Mouse (Mus musculus) kidney, postnatal 0 days (tissue): ENCODE results near the gene Gm20388. TPM values are rescaled to one million over a fixed set of nuclear protein-coding genes. Genes with fewer than 3 reads are reported as not detected.

Experiments
- ATAC-seq: fragments of 200-750 bp; cut with Nextera tagmentation; replicated peaks from 2 replicates; pipeline ENCODE4 v1.8.0; 2017; ENCODE audit warnings: low read depth, moderate number of reproducible peaks, moderate TSS enrichment, moderate library complexity; ENCODE audit not compliant: low FRiP score
- DNase-seq: peaks from one replicate; pipeline ENCODE4 v3.0.0-alpha.2; 2016; ENCODE audit warnings: low spot score
- H3K27ac ChIP-seq: fragments of 300-500 bp; sonication (generic); 2 replicates; pipeline ENCODE4 v1.5.1; 2014; ENCODE audit warnings: mild to moderate bottlenecking
- H3K27me3 ChIP-seq: fragments of 300-500 bp; sonication (generic); 2 replicates; pipeline ENCODE4 v1.6.1; 2014; ENCODE audit warnings: low read length, mixed read lengths; ENCODE audit not compliant: insufficient read depth
- H3K36me3 ChIP-seq: fragments of 300-500 bp; sonication (generic); 2 replicates; pipeline ENCODE4 v1.6.1; 2014; ENCODE audit warnings: low read length, mixed read lengths; ENCODE audit not compliant: insufficient read depth
- H3K4me1 ChIP-seq: fragments of 300-500 bp; sonication (generic); replicated peaks from 2 replicates; pipeline ENCODE4 v1.6.1; 2014; ENCODE audit warnings: antibody characterized with exemption, low read length, mixed read lengths; ENCODE audit not compliant: insufficient read depth
- H3K4me2 ChIP-seq: fragments of 300-500 bp; sonication (generic); 2 replicates; pipeline ENCODE4 v1.6.1; 2014; ENCODE audit warnings: mild to moderate bottlenecking, low read length, moderate library complexity, mixed read lengths
- H3K4me3 ChIP-seq: fragments of 300-500 bp; sonication (generic); replicated peaks from 2 replicates; pipeline ENCODE4 v1.5.1; 2014; ENCODE audit warnings: low read depth, low read length
- H3K9ac ChIP-seq: fragments of 300-500 bp; sonication (generic); 2 replicates; pipeline ENCODE4 v1.6.1; 2014; ENCODE audit warnings: low read depth, low read length
- H3K9me3 ChIP-seq: fragments of 300-500 bp; sonication (generic); replicated peaks from 2 replicates; pipeline ENCODE4 v1.6.1; 2016; ENCODE audit warnings: low read length, inconsistent platforms, mixed read lengths
- CTCF ChIP-seq: IDR thresholded peaks from 2 replicates; pipeline ENCODE4 v1.5.1; 2016; ENCODE audit warnings: antibody characterized with exemption, low read depth, mild to moderate bottlenecking, moderate library complexity
- WGBS: fragments of 180-500 bp; shearing (Covaris S2); extraction: QIAGEN DNeasy Blood & Tissue Kit; methylation state at CpG from one replicate; pipeline ENCODE4 v1.1.7; 2014; 5-methylcytosine and 5-hydroxymethylcytosine counted together
- polyA plus RNA-seq: library from polyadenylated mRNA; unstranded; fragments of >200 nt; fragmentation: Nextera tagmentation; extraction: Ambion mirVana; gene quantifications from 2 replicates; pipeline ENCODE4 v1.2.1, GENCODE M21; 2015

The Gm20388 gene
- polyA plus RNA-seq, 1 experiment from 2014 or later = not detected

- H3K9me3 ChIP-seq = no peaks in the 10 kb centered on the region
- no peak for TF ChIP-seq CTCF
- H3K27ac ChIP-seq = no peak overlapping the region
- H3K4me3 ChIP-seq = no peak overlapping the region
- H3K9ac ChIP-seq = no peak overlapping the region
- H3K4me1 ChIP-seq = peaks cover 14% of the 10 kb centered on the region
- DNase-seq (no peak), ATAC-seq (no peak)
- H3K4me2 ChIP-seq = no peak overlapping the region
- no peaks in the 10 kb centered on the region for H3K36me3 ChIP-seq
- no peaks in the 10 kb centered on the region for H3K27me3 ChIP-seq
- WGBS = 79% methylated on average over 9 of the region's 9 CpGs
Measured at GRCm38 (mm10) chr8:122426145-122426544, 2515.5 kb downstream of the Gm20388 start.

- Histone ChIP-seq H3K9me3 (no peaks in the 10 kb centered on the region), H3K4me1 (peaks cover 25% of the 10 kb centered on the region), H3K4me3 (no peak overlapping the region), H3K27me3 (no peaks in the 10 kb centered on the region), H3K9ac (no peak overlapping the region), H3K27ac (no peak overlapping the region), H3K4me2 (no peak overlapping the region), H3K36me3 (no peaks in the 10 kb centered on the region)
- 86% methylated on average over 7 of the region's 7 CpGs for WGBS
- DNase-seq = no peak
- TF ChIP-seq CTCF = no peak
- no peak for ATAC-seq
Measured at GRCm38 (mm10) chr8:122427607-122428006, 2517.0 kb downstream of the Gm20388 start.

- H3K27me3 ChIP-seq = no peaks in the 10 kb centered on the region
- ATAC-seq = no peak
- no peak overlapping the region for H3K27ac ChIP-seq
- no peak overlapping the region for H3K4me3 ChIP-seq
- no peak overlapping the region for H3K9ac ChIP-seq
- no peak for TF ChIP-seq CTCF
- no peak overlapping the region for H3K4me2 ChIP-seq
- no peak for DNase-seq
- H3K4me1 ChIP-seq = peaks cover 29% of the 10 kb centered on the region
- no peaks in the 10 kb centered on the region for H3K9me3 ChIP-seq
- no peaks in the 10 kb centered on the region for H3K36me3 ChIP-seq
- WGBS = 81% methylated on average over 9 of the region's 9 CpGs
Measured at GRCm38 (mm10) chr8:122428163-122428562, 2517.5 kb downstream of the Gm20388 start.

GRCm38 (mm10) chr8:122430058-122430636, 2519.5 kb downstream of the Gm20388 start:
- peaks cover 23% of the 10 kb centered on the region for H3K4me1 ChIP-seq
- no peaks in the 10 kb centered on the region for H3K36me3 ChIP-seq
- DNase-seq (peak; percentile 19), ATAC-seq (no peak)
- peak overlapping the region; percentile 18; the same call in 1 of the 2 replicates for H3K4me2 ChIP-seq
- no peak overlapping the region for H3K4me3 ChIP-seq
- H3K27ac ChIP-seq = peak overlapping the region; percentile 78
- no peaks in the 10 kb centered on the region for H3K27me3 ChIP-seq
- no peak for TF ChIP-seq CTCF
- WGBS = 60% methylated on average over 10 of the region's 10 CpGs
- H3K9me3 ChIP-seq = no peaks in the 10 kb centered on the region
- 0 out of 2 replicates have a peak overlapping the region, but pooled peaks have one; percentile 35 for H3K9ac ChIP-seq

- peak overlapping the region; percentile 18; the same call in 1 of the 2 replicates for H3K4me2 ChIP-seq
Measured at GRCm38 (mm10) chr8:122430646-122431045, 2520.0 kb downstream of the Gm20388 start.

GRCm38 (mm10) chr8:122431694-122432442, 2521.2 kb downstream of the Gm20388 start:
- ATAC-seq (peak; percentile 1; the same call in 1 of the 2 replicates), DNase-seq (no peak)
- H3K27ac ChIP-seq = peak overlapping the region; percentile 78
- H3K4me3 ChIP-seq = peak overlapping the region; percentile 55
- 26% methylated on average over 18 of the region's 18 CpGs for WGBS
- peaks cover 23% of the 10 kb centered on the region for H3K4me1 ChIP-seq
- no peak for TF ChIP-seq CTCF
- no peaks in the 10 kb centered on the region for H3K9me3 ChIP-seq
- H3K36me3 ChIP-seq = 0 out of 2 replicates have a peak, but pooled peaks cover 9% of the 10 kb centered on the region
- peak overlapping the region; percentile 73 for H3K9ac ChIP-seq
- H3K27me3 ChIP-seq = no peaks in the 10 kb centered on the region
- peak overlapping the region; percentile 84 for H3K4me2 ChIP-seq

More at GRCm38 (mm10) chr8:122430646-122431045, 2520.0 kb downstream of the Gm20388 start:
- H3K9ac ChIP-seq = 0 out of 2 replicates have a peak overlapping the region, but pooled peaks have one; percentile 35
- WGBS = 61% methylated on average over 3 of the region's 3 CpGs
- ATAC-seq (peak; percentile 26), DNase-seq (peak; percentile 40)
- H3K4me3 ChIP-seq = no peak overlapping the region
- no peaks in the 10 kb centered on the region for H3K36me3 ChIP-seq
- H3K27me3 ChIP-seq = no peaks in the 10 kb centered on the region
- TF ChIP-seq CTCF = no peak
- H3K9me3 ChIP-seq = no peaks in the 10 kb centered on the region
- H3K4me1 ChIP-seq = peaks cover 23% of the 10 kb centered on the region
- peak overlapping the region; percentile 78 for H3K27ac ChIP-seq
